Comparison of ENCODE assay signal across 14 mouse cellular contexts in the genomic region with DNA sequence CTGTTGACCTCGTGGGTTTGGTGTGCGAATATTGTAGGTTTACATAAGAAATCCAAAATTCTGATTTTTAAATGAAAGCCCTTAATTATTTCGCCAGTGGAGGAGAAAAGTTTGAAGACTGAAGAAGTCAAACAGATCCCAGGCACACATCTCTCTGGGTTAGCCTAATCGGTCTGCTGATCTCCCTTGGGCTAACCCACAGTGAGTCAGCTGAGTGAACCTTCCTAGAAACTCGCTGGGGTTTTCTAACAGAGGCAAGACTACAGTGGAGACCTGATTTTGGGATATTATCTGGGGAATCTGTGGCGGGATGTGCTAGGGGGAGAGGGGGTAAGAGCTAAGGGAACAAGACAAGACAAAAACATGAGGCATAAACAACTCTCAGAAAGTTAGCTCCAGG. TPM values are rescaled to one million over a fixed set of nuclear protein-coding genes. Genes with fewer than 3 reads are reported as not detected.
"Had no signal": no experiment of that assay in that cellular context is flagged by ENCODE, and none has a peak within 500 bp of the region (broad histone marks: within the 10 kb centered on the region; RNA-seq: fewer than 3 reads in every experiment).

No protein-coding gene starts in this region.

- H3K4me2 ChIP-seq: lung, embryonic 15.5 days; midbrain, embryonic 11.5 days; midbrain, embryonic 15.5 days had no signal

- H3K9me3 ChIP-seq: limb, embryonic 10.5 days; liver, embryonic 12.5 days; lung, embryonic 15.5 days; midbrain, embryonic 15.5 days had no signal

- H3K36me3 ChIP-seq: limb, embryonic 10.5 days; liver, embryonic 12.5 days; lung, embryonic 15.5 days; midbrain, embryonic 15.5 days had no signal

- H3K27ac ChIP-seq: left cerebral cortex, adult 2 months; limb, embryonic 10.5 days; liver, embryonic 12.5 days; lung, embryonic 15.5 days; macrophage; midbrain, embryonic 15.5 days had no signal

- H3K4me3 ChIP-seq: left cerebral cortex, adult 2 months; limb, embryonic 10.5 days; liver, embryonic 12.5 days; lung, embryonic 15.5 days; midbrain, embryonic 15.5 days had no signal

- DNase-seq: kidney, postnatal 10 days; kidney, postnatal 4 days; liver, postnatal 0 days; lung, postnatal 14 days; right cerebral cortex, postnatal 25 days; thymus, adult 18-20 months; thymus, postnatal 14 days had no signal

- H3K9ac ChIP-seq: liver, embryonic 12.5 days; liver, postnatal 0 days; lung, embryonic 15.5 days; midbrain, embryonic 15.5 days had no signal

- ATAC-seq: liver, postnatal 0 days; midbrain, embryonic 15.5 days had no signal

- H3K27me3 ChIP-seq: lung, embryonic 15.5 days; midbrain, embryonic 15.5 days had no signal

RNA-seq across cellular contexts. Expression of gene Sult6b2, which starts 5.9 kb away (rescaled TPM):
- total RNA-seq: left cerebral cortex, adult 2 months had no signal
- polyA plus RNA-seq: limb, embryonic 10.5 days; liver, embryonic 12.5 days; liver, postnatal 0 days; lung, embryonic 15.5 days; macrophage had no signal
